Mouse (Mus musculus): ENCODE results near the gene Gm7697.
"Not testable (repeated sequence)": the region's sequence is repeated elsewhere in the genome, so short reads cannot be mapped to it uniquely, and the experiment has no call there.

Gm7697 gene

DNA sequence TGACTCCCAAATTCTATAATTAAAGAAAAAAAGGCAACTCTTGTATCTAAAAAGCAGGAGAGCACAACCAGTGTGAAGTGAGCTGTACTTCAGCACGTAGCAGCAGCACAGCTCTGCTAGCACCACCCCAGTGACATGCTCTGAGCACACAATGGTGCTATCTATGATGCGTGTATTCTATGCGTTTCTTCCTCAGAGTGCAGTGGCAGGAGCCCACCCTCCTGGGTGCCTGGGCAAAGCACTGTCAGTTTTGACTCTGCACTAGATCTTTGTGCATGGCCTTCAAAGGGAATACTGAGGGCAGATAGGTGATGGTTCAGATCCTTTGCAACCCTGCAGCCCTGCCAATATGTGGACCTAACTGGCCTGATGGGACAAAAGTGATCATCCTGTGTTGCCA lies at the start of gene Gm7697:
Gene Gm7697 (minus strand): TSS at position 101 of the 400 bp plus-strand sequence.
- not testable (repeated sequence) for DNase-seq (ENCODE audit: extremely low spot score, low spot score)

DNA sequence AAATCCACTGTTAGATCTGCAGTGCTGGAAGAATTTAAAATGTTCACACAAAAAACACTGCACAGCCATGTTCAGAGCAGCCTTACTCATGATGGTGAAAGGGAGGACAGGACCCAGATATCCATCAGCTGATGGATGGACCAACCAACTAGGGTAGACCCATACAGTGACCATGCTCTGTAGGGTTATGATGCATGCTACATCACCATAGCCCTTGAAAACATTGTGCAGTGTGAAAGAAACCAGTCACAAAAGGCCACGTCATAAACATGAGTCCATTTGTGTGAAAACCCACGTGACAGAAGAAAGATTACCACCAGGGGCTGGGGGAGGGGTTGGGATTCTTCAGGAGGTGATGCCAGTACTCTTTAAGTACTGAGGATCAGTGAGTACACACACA lies 28.5 kb upstream of the Gm7697 start:
- DNase-seq (ENCODE audit: extremely low spot score, low spot score): not testable (repeated sequence)

- peak; percentile 45 for DNase-seq (ENCODE audit: extremely low spot score, low spot score)
Observed at GRCm38 (mm10) chr8:69549556-69549955, 26.8 kb upstream of the Gm7697 start.

GRCm38 (mm10) chr8:69548114-69548513 lies 25.3 kb upstream of the Gm7697 start:
- not testable (repeated sequence) for DNase-seq (ENCODE audit: extremely low spot score, low spot score)

- DNase-seq (ENCODE audit: extremely low spot score, low spot score): not testable (repeated sequence)
Observed at GRCm38 (mm10) chr8:69547208-69547607, 24.4 kb upstream of the Gm7697 start.

- DNase-seq (ENCODE audit: extremely low spot score, low spot score): not testable (repeated sequence)
Observed at GRCm38 (mm10) chr8:69545020-69545419, 22.2 kb upstream of the Gm7697 start.

DNA sequence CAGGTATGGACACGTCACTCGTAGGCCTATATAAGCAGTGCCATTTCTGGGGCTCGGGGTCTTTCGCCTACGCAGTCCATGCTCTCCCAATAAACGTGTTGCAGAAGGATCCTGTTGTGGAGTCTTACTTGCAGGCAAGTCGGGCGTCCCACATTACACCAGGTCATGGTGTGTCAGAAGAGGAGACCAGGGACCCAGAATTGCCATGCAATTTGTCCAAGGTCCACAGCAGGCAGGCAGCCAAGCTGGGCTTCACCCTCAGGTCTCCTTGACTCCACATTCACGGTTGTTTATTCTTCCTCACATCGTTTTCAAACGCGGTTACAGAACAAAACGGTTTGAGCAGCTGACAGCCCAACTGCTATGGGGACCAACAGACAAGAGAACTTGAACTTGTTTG lies 21.7 kb upstream of the Gm7697 start:
- not testable (repeated sequence) for DNase-seq (ENCODE audit: extremely low spot score, low spot score)

DNA sequence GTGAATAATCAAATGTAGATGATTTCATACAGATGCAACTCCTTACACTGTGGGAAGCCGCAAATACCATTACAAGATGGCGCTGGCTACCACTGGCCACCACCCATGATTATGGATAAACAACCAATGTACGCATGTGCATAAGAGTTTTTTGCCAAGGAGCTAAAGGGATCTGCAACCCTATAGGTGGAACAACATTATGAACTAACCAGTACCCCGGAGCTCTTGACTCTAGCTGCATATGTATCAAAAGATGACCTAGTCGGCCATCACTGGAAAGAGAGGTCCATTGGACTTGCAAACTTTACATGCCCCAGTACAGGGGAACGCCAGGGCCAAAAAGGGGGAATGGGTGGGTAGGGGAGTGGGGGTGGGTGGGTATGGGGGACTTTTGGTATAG lies 21.2 kb upstream of the Gm7697 start:
- DNase-seq (ENCODE audit: extremely low spot score, low spot score): not testable (repeated sequence)

DNA sequence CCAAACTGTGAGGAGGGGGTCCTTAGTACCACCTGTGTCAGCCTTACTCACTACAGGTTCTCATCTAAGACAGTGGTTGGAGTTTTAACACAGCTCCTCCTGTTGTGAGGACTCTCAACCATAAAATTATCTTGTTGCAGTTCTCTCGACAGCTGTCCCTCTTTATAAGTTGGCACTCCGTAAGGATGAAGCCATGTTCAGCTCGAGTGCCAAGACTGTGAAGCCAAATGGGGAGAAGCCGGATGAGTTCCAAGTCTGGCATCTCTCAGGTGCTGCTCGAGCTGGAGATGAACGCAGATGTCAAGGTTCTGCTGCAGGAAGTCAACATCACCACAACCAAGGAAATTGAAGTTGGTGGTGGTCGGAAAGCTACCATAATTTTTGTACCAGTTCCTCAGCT lies 18.0 kb upstream of the Gm7697 start:
- not testable (repeated sequence) for DNase-seq (ENCODE audit: extremely low spot score, low spot score)

- DNase-seq (ENCODE audit: extremely low spot score, low spot score): not testable (repeated sequence)
Observed at GRCm38 (mm10) chr8:69540331-69540730, 17.6 kb upstream of the Gm7697 start.

- DNase-seq (ENCODE audit: extremely low spot score, low spot score): not testable (repeated sequence)
Observed at GRCm38 (mm10) chr8:69474946-69475345, 47.8 kb downstream of the Gm7697 start.

DNA sequence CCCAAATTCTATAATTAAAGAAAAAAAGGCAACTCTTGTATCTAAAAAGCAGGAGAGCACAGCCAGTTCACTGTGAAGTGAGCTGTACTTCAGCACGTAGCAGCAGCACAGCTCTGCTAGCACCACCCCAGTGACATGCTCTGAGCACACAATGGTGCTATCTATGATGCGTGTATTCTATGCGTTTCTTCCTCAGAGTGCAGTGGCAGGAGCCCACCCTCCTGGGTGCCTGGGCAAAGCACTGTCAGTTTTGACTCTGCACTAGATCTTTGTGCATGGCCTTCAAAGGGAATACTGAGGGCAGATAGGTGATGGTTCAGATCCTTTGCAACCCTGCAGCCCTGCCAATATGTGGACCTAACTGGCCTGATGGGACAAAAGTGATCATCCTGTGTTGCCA lies 69.3 kb downstream of the Gm7697 start, which contains the start of gene Gm9495:
Gene Gm9495 (minus strand): TSS at position 101 of the 400 bp plus-strand sequence.
- DNase-seq (ENCODE audit: extremely low spot score, low spot score): not testable (repeated sequence)
